21 mouse cellular contexts compared by ENCODE assay signal in genomic region chr7:141120605-141121004, GRCm38 (mm10). TPM values are rescaled to one million over a fixed set of nuclear protein-coding genes. Genes with fewer than 3 reads are reported as not detected.
DNase-seq lines count a peak whose midpoint lies in the region; ATAC-seq and TF ChIP-seq lines count a peak whose summit lies in the region.
"Had no signal": no experiment of that assay in that cellular context is flagged by ENCODE, and none has a peak within 500 bp of the region (broad histone marks: within the 10 kb centered on the region; RNA-seq: fewer than 3 reads in every experiment).

No protein-coding gene starts in this region.

- TF ChIP-seq RAD21 in MEL (IDR thresholded peaks at IDR 0.05; ENCODE audit: low read depth, low read length) = no peak

- no peak for TF ChIP-seq CTCF in MEL (IDR thresholded peaks at IDR 0.05 in 2 of 3, conservative IDR thresholded peaks at IDR 0.05 in 1 of 3; ENCODE audit: control insufficient read depth in 1 of 3, insufficient read depth in 1 of 3, low read depth in 2 of 3, low read length in 3 of 3, poor library complexity in 1 of 3, severe bottlenecking in 1 of 3)
- TF ChIP-seq CTCF in liver, embryonic 14.5 days (IDR thresholded peaks at IDR 0.05; ENCODE audit: low read depth) = no peak
- no peak for TF ChIP-seq CTCF in stomach, postnatal 0 days (IDR thresholded peaks at IDR 0.05; ENCODE audit: low read depth)

- H3K4me1 ChIP-seq in liver, embryonic 12.5 days = peaks cover 74% of the 10 kb centered on the region
- peaks cover 0 to 13% of the 10 kb centered on the region in 2 experiments; a peak in 2 of 4 replicates for H3K4me1 ChIP-seq in MEL (ENCODE audit: control insufficient read depth in 1 of 2, insufficient read depth in 2 of 2, low read length in 2 of 2)
- peaks cover 51 to 58% of the 10 kb centered on the region in 2 experiments for H3K4me1 ChIP-seq in liver, embryonic 14.5 days (replicated peaks; ENCODE audit: control insufficient read depth in 2 of 2, insufficient read depth in 2 of 2, low read length in 1 of 2)
- H3K4me1 ChIP-seq in stomach, postnatal 0 days (replicated peaks; ENCODE audit: control insufficient read depth, insufficient read depth) = peaks cover 3% of the 10 kb centered on the region
- H3K4me1 ChIP-seq: forebrain, embryonic 15.5 days had no signal

- DNase-seq in liver (no peak), MEL (ENCODE audit: low read depth, low spot score) (no peak)
- no peak for DNase-seq in liver, embryonic 14.5 days (ENCODE audit: low read depth in 3 of 3, low spot score in 3 of 3)
- no peak for DNase-seq in stomach, postnatal 0 days (ENCODE audit: low spot score)
- no peak for DNase-seq in left cerebral cortex, postnatal 14 days (ENCODE audit: low spot score in 2 of 2)
- no peak for DNase-seq in right cerebral cortex, postnatal 14 days
- DNase-seq: cerebellum, adult 11 months; cerebellum, adult 8-10 months; cerebellum, postnatal 14 days; embryo, embryonic 11 days; gastrocnemius, postnatal 36 days; heart, postnatal 10 days; heart, postnatal 4 days had no signal

- H3K4me2 ChIP-seq in liver, embryonic 12.5 days = no peak overlapping the region
- H3K4me2 ChIP-seq in liver, embryonic 14.5 days (ENCODE audit: low read depth) = no peak overlapping the region
- no peak overlapping the region for H3K4me2 ChIP-seq in stomach, postnatal 0 days (replicated peaks; ENCODE audit: low read depth)
- H3K4me2 ChIP-seq: embryonic facial prominence, embryonic 12.5 days; forebrain, embryonic 15.5 days; hindbrain, embryonic 12.5 days had no signal

- no peaks in the 10 kb centered on the region for H3K36me3 ChIP-seq in liver, embryonic 12.5 days
- H3K36me3 ChIP-seq in MEL (ENCODE audit: control insufficient read depth in 1 of 2, insufficient read depth in 2 of 2, low read length in 2 of 2) = peaks cover 0 to 9% of the 10 kb centered on the region in 2 experiments; a peak in 2 of 4 replicates
- no peaks in the 10 kb centered on the region for H3K36me3 ChIP-seq in liver, embryonic 14.5 days (replicated peaks; ENCODE audit: control insufficient read depth, insufficient read depth, low read depth)
- H3K36me3 ChIP-seq in stomach, postnatal 0 days (ENCODE audit: control insufficient read depth, insufficient read depth, low read length) = no peaks in the 10 kb centered on the region
- H3K36me3 ChIP-seq: embryonic facial prominence, embryonic 12.5 days; forebrain, embryonic 15.5 days; G1E; heart, embryonic 10.5 days; hindbrain, embryonic 12.5 days had no signal

- intact Hi-C loops in left cerebral cortex, postnatal 14 days (cut with DNase I) = loop anchor here (5.0 kb wide), 1 partner anchor 52 kb away; the partner anchor contains the start of gene Rnh1

- no peaks in the 10 kb centered on the region for H3K79me2 ChIP-seq in MEL (ENCODE audit: control insufficient read depth, insufficient read depth, low read length, poor library complexity)

- peaks cover 15% of the 10 kb centered on the region for H3K27me3 ChIP-seq in liver, embryonic 12.5 days (replicated peaks)
- H3K27me3 ChIP-seq in MEL (ENCODE audit: control insufficient read depth in 1 of 2, insufficient read depth in 2 of 2, low read length in 2 of 2) = no peaks in the 10 kb centered on the region
- H3K27me3 ChIP-seq in liver, embryonic 14.5 days (ENCODE audit: control insufficient read depth, insufficient read depth, low read length) = no peaks in the 10 kb centered on the region
- H3K27me3 ChIP-seq in stomach, postnatal 0 days (ENCODE audit: control insufficient read depth, insufficient read depth, low read length) = no peaks in the 10 kb centered on the region
- H3K27me3 ChIP-seq: forebrain, embryonic 15.5 days had no signal

- no peak for ATAC-seq in liver, embryonic 12.5 days
- ATAC-seq in liver, embryonic 14.5 days (ENCODE audit: insufficient read depth) = no peak
- no peak for ATAC-seq in stomach, postnatal 0 days (ENCODE audit: low FRiP score, low TSS enrichment)
- ATAC-seq: forebrain, embryonic 15.5 days had no signal

- H3K27ac ChIP-seq in liver, embryonic 12.5 days = peak overlapping the region; percentile 75
- no peak overlapping the region for H3K27ac ChIP-seq in MEL (ENCODE audit: control insufficient read depth, low read depth, low read length)
- peak overlapping the region; percentile 49 for H3K27ac ChIP-seq in liver, embryonic 14.5 days
- no peak overlapping the region for H3K27ac ChIP-seq in stomach, postnatal 0 days (replicated peaks)
- H3K27ac ChIP-seq: embryonic facial prominence, embryonic 12.5 days; forebrain, embryonic 15.5 days; heart, embryonic 10.5 days; hindbrain, embryonic 12.5 days had no signal

- no peaks in the 10 kb centered on the region for H3K9me3 ChIP-seq in liver, embryonic 12.5 days (replicated peaks)
- H3K9me3 ChIP-seq in MEL (replicated peaks; ENCODE audit: insufficient read depth, low read length) = no peaks in the 10 kb centered on the region
- H3K9me3 ChIP-seq in liver, embryonic 14.5 days (ENCODE audit: control insufficient read depth, low read length) = no peaks in the 10 kb centered on the region
- no peaks in the 10 kb centered on the region for H3K9me3 ChIP-seq in stomach, postnatal 0 days (ENCODE audit: control insufficient read depth, low read length)
- H3K9me3 ChIP-seq: embryonic facial prominence, embryonic 12.5 days; forebrain, embryonic 15.5 days; G1E; heart, embryonic 10.5 days; hindbrain, embryonic 12.5 days had no signal

- no peak for TF ChIP-seq EP300 in MEL (IDR thresholded peaks at IDR 0.05; ENCODE audit: low read depth in 1 of 2, low read length in 2 of 2)
- TF ChIP-seq EP300 in liver, embryonic 14.5 days (IDR thresholded peaks at IDR 0.05; ENCODE audit: low read depth) = no peak
- TF ChIP-seq EP300 in stomach, postnatal 0 days (optimal IDR thresholded peaks at IDR 0.05) = no peak

- no peak for TF ChIP-seq POLR2A in MEL (IDR thresholded peaks at IDR 0.05; ENCODE audit: control insufficient read depth in 1 of 2, insufficient read depth in 1 of 2, low read depth in 1 of 2, low read length in 2 of 2, poor library complexity in 1 of 2)

- 73% methylated on average over 3 of the region's 3 CpGs for WGBS in liver, embryonic 12.5 days (ENCODE audit: insufficient replicate concordance)
- 64% methylated on average over 3 of the region's 3 CpGs for WGBS in liver, embryonic 14.5 days (ENCODE audit: insufficient replicate concordance)
- WGBS in stomach, postnatal 0 days = 75% methylated on average over 3 of the region's 3 CpGs

- no peak overlapping the region for H3K4me3 ChIP-seq in liver, embryonic 12.5 days
- H3K4me3 ChIP-seq in MEL (ENCODE audit: control insufficient read depth in 1 of 2, insufficient read depth in 1 of 2, low read depth in 2 of 2, low read length in 2 of 2) = no peak overlapping the region
- H3K4me3 ChIP-seq in liver, embryonic 14.5 days (ENCODE audit: insufficient read depth in 1 of 2, low read depth in 2 of 2, low read length in 2 of 2) = no peak overlapping the region
- H3K4me3 ChIP-seq in stomach, postnatal 0 days (ENCODE audit: low read depth, low read length) = no peak overlapping the region
- H3K4me3 ChIP-seq: embryonic facial prominence, embryonic 12.5 days; forebrain, embryonic 15.5 days; heart, embryonic 10.5 days; hindbrain, embryonic 12.5 days had no signal

- no peak overlapping the region for H3K9ac ChIP-seq in liver, embryonic 12.5 days
- H3K9ac ChIP-seq in MEL (ENCODE audit: control insufficient read depth, low read depth, low read length, poor library complexity, severe bottlenecking) = no peak overlapping the region
- no peak overlapping the region for H3K9ac ChIP-seq in liver, embryonic 14.5 days (replicated peaks)
- no peak overlapping the region for H3K9ac ChIP-seq in stomach, postnatal 0 days (ENCODE audit: low read length)
- H3K9ac ChIP-seq: embryonic facial prominence, embryonic 12.5 days; forebrain, embryonic 15.5 days; hindbrain, embryonic 12.5 days had no signal

RNA-seq across cellular contexts. Expression of gene Ptdss2, which starts 1.6 kb away (rescaled TPM):
- 159 and 164 TPM in 2 replicates for polyA plus RNA-seq in liver, embryonic 12.5 days (2016; fragmentation: Nextera tagmentation; extraction: Ambion mirVana)
- 12.2 and 16.9 TPM in 2 replicates for total RNA-seq in MEL (2012; rRNA removed)
- 10 to 100 TPM in 1 of 2 experiments, not detected in 1; 44.9 TPM for polyA plus RNA-seq in MEL (2012; ENCODE audit: insufficient read depth in 1 of 2, insufficient read length in 2 of 2, low read depth in 1 of 2, low replicate concordance in 2 of 2, missing spikeins in 1 of 2)
- 72.2 and 72.8 TPM in 2 replicates for polyA plus RNA-seq in liver, embryonic 14.5 days (2012; rRNA removed)
- 111 and 130 TPM in 2 replicates for polyA plus RNA-seq in liver, embryonic 14.5 days (2014; fragmentation: Nextera tagmentation; extraction: Ambion mirVana)
- polyA plus RNA-seq in stomach, postnatal 0 days (2015; fragmentation: Nextera tagmentation; extraction: Ambion mirVana) = 21.6 and 22.9 TPM in 2 replicates
- total RNA-seq in left cerebral cortex, postnatal 14 days (2021) = 10 to 100 TPM; 52.9 to 65.6 TPM

RNA-seq across cellular contexts. Expression of gene Ano9, which starts 3.0 kb away (rescaled TPM):
- 0.15 and 0.19 TPM in 2 replicates for polyA plus RNA-seq in liver, embryonic 12.5 days (2016; fragmentation: Nextera tagmentation; extraction: Ambion mirVana)
- 0.08 TPM in 1 of 2 replicates, not detected in the other for total RNA-seq in MEL (2012; rRNA removed)
- under 1 TPM in 1 of 2 experiments, not detected in 1; 0.03 TPM for polyA plus RNA-seq in MEL (2012; ENCODE audit: insufficient read depth in 1 of 2, insufficient read length in 2 of 2, low read depth in 1 of 2, low replicate concordance in 2 of 2, missing spikeins in 1 of 2)
- 0.30 and 0.53 TPM in 2 replicates for polyA plus RNA-seq in liver, embryonic 14.5 days (2012; rRNA removed)
- polyA plus RNA-seq in liver, embryonic 14.5 days (2014; fragmentation: Nextera tagmentation; extraction: Ambion mirVana) = 0.24 and 0.27 TPM in 2 replicates
- polyA plus RNA-seq in stomach, postnatal 0 days (2015; fragmentation: Nextera tagmentation; extraction: Ambion mirVana) = 17.9 and 20.4 TPM in 2 replicates
- total RNA-seq in left cerebral cortex, postnatal 14 days (2021) = not detected
- total RNA-seq: common myeloid progenitor, adult 5-6 weeks; gastrocnemius, adult 8-10 months; gastrocnemius, postnatal 36 days had no signal
- polyA plus RNA-seq: G1E had no signal

RNA-seq across cellular contexts. Expression of gene Sigirr, which starts 20.2 kb away (rescaled TPM):
- polyA plus RNA-seq in liver, embryonic 12.5 days (2016; fragmentation: Nextera tagmentation; extraction: Ambion mirVana) = 16.0 and 16.5 TPM in 2 replicates
- 8.3 and 8.6 TPM in 2 replicates for total RNA-seq in MEL (2012; rRNA removed)
- 10 to 100 TPM in 1 of 2 experiments, not detected in 1; 17.5 TPM for polyA plus RNA-seq in MEL (2012; ENCODE audit: insufficient read depth in 1 of 2, insufficient read length in 2 of 2, low read depth in 1 of 2, low replicate concordance in 2 of 2, missing spikeins in 1 of 2)
- 9.8 and 10.8 TPM in 2 replicates for polyA plus RNA-seq in liver, embryonic 14.5 days (2012; rRNA removed)
- polyA plus RNA-seq in liver, embryonic 14.5 days (2014; fragmentation: Nextera tagmentation; extraction: Ambion mirVana) = 16.0 and 18.4 TPM in 2 replicates
- 12.6 and 14.0 TPM in 2 replicates for polyA plus RNA-seq in stomach, postnatal 0 days (2015; fragmentation: Nextera tagmentation; extraction: Ambion mirVana)
- 1 to 10 TPM; 2.5 to 2.6 TPM for total RNA-seq in left cerebral cortex, postnatal 14 days (2021)

RNA-seq across cellular contexts. Expression of gene Pkp3, which starts 42.6 kb away (rescaled TPM):
- polyA plus RNA-seq in liver, embryonic 12.5 days (2016; fragmentation: Nextera tagmentation; extraction: Ambion mirVana) = 0.71 and 1.1 TPM in 2 replicates
- not detected in 2 replicates for total RNA-seq in MEL (2012; rRNA removed)
- polyA plus RNA-seq in MEL (2012; ENCODE audit: insufficient read depth in 1 of 2, insufficient read length in 2 of 2, low read depth in 1 of 2, low replicate concordance in 2 of 2, missing spikeins in 1 of 2) = not detected
- 0.33 and 0.51 TPM in 2 replicates for polyA plus RNA-seq in liver, embryonic 14.5 days (2012; rRNA removed)
- 0.36 and 0.80 TPM in 2 replicates for polyA plus RNA-seq in liver, embryonic 14.5 days (2014; fragmentation: Nextera tagmentation; extraction: Ambion mirVana)
- 97.9 and 105 TPM in 2 replicates for polyA plus RNA-seq in stomach, postnatal 0 days (2015; fragmentation: Nextera tagmentation; extraction: Ambion mirVana)
- total RNA-seq in left cerebral cortex, postnatal 14 days (2021) = under 1 TPM in 1 of 2 experiments, not detected in 1; 0.55 TPM
- total RNA-seq: G1E; gastrocnemius, adult 8-10 months had no signal
- polyA plus RNA-seq: forebrain, embryonic 15.5 days; G1E had no signal

RNA-seq across cellular contexts. Expression of gene Rnh1, which starts 52.1 kb away (rescaled TPM):
- 55.0 and 65.0 TPM in 2 replicates for polyA plus RNA-seq in liver, embryonic 12.5 days (2016; fragmentation: Nextera tagmentation; extraction: Ambion mirVana)
- 69.6 and 71.4 TPM in 2 replicates for total RNA-seq in MEL (2012; rRNA removed)
- polyA plus RNA-seq in MEL (2012; ENCODE audit: insufficient read depth in 1 of 2, insufficient read length in 2 of 2, low read depth in 1 of 2, low replicate concordance in 2 of 2, missing spikeins in 1 of 2) = 10 to 100 TPM in 1 of 2 experiments, not detected in 1; 94.5 TPM
- polyA plus RNA-seq in liver, embryonic 14.5 days (2012; rRNA removed) = 26.5 and 29.1 TPM in 2 replicates
- 54.6 and 59.7 TPM in 2 replicates for polyA plus RNA-seq in liver, embryonic 14.5 days (2014; fragmentation: Nextera tagmentation; extraction: Ambion mirVana)
- polyA plus RNA-seq in stomach, postnatal 0 days (2015; fragmentation: Nextera tagmentation; extraction: Ambion mirVana) = 216 and 220 TPM in 2 replicates
- total RNA-seq in left cerebral cortex, postnatal 14 days (2021) = 10 to 100 TPM; 25.8 to 25.9 TPM

Comparison
In these comparisons a context has a peak if more than half of its experiments do, and no peak if none do; other contexts are left out.
1. H3K27ac ChIP-seq: peak in liver, embryonic 12.5 days (single experiment) and liver, embryonic 14.5 days (single experiment); none in MEL (single experiment) and stomach, postnatal 0 days (single experiment).
2. RNA of gene Ano9, which starts 3.0 kb away (polyA plus RNA-seq): 17.9 to 20.4 TPM in stomach, postnatal 0 days; 0.24 to 0.53 TPM in liver, embryonic 14.5 days, 0.15 to 0.19 TPM in liver, embryonic 12.5 days and 0.03 TPM in MEL; every median in the first group is over 10 times any median in the second.